In the genomic region with DNA sequence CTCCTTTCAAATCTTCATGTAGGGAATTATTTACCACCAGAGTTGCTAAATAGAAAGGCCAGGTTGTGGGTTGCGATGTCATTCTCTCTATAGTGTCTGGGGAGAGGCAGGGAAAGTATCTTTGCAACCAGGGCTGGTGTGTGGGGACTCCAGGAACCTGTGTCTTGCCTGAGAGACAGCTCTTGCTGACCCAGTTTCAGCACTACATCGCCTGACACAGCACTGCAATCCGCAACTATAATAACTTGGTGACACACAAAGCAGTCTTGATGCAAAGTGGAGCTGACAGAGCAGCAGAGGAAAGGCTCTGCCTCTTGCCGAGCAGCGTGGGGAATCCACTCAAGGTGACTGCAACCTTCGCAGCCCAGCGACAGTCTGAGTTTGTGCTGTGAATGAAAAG, we compare ENCODE assay signal across 10 mouse cellular contexts. TPM values are rescaled to one million over a fixed set of nuclear protein-coding genes. Genes with fewer than 3 reads are reported as not detected.
DNase-seq lines count a peak whose midpoint lies in the region; ATAC-seq and TF ChIP-seq lines count a peak whose summit lies in the region.
"Had no signal": no experiment of that assay in that cellular context is flagged by ENCODE, and none has a peak within 500 bp of the region (broad histone marks: within the 10 kb centered on the region; RNA-seq: fewer than 3 reads in every experiment).

No protein-coding gene starts in this region.

- no peaks in the 10 kb centered on the region for H3K36me3 ChIP-seq in heart, postnatal 0 days (replicated peaks; ENCODE audit: control insufficient read depth, insufficient read depth, low read length)
- no peaks in the 10 kb centered on the region for H3K36me3 ChIP-seq in midbrain, embryonic 16.5 days (ENCODE audit: control insufficient read depth, insufficient read depth, low read length)
- H3K36me3 ChIP-seq: limb, embryonic 12.5 days had no signal

- 45% methylated on average over 7 of the region's 7 CpGs for WGBS in heart, postnatal 0 days
- WGBS in midbrain, embryonic 16.5 days: 56% methylated on average over 7 of the region's 7 CpGs

- CTCF ChIA-PET in Patski (lab: Charles Lee): no interaction called here

- H3K4me3 ChIP-seq in heart, postnatal 0 days (ENCODE audit: low read depth, low read length): no peak overlapping the region
- no peak overlapping the region for H3K4me3 ChIP-seq in midbrain, embryonic 16.5 days (ENCODE audit: low read depth, low read length)
- H3K4me3 ChIP-seq: limb, embryonic 12.5 days had no signal

- in situ Hi-C loops in Patski (cut with MboI; ENCODE audit: low pct_unique_long_range_greater_than_20kb): no loop called here

- DNase-seq in heart, postnatal 0 days (ENCODE audit: low spot score): no peak
- DNase-seq in heart, adult 9 months (ENCODE audit: low spot score in 2 of 2): no peak
- DNase-seq in Patski (ENCODE audit: low read depth, low spot score) (no peak), MN1 (ENCODE audit: low spot score) (no peak)
- DNase-seq in brain, embryonic 14.5 days (ENCODE audit: low read depth): peak; percentile 32
- no peak for DNase-seq in lung, postnatal 36 days
- DNase-seq: lung, adult 2 months had no signal

- POLR2A ChIA-PET in Patski (lab: Charles Lee): no interaction called here

- no peaks in the 10 kb centered on the region for H3K27me3 ChIP-seq in heart, postnatal 0 days (ENCODE audit: control insufficient read depth, insufficient read depth, low read length)
- no peaks in the 10 kb centered on the region for H3K27me3 ChIP-seq in Patski
- no peaks in the 10 kb centered on the region for H3K27me3 ChIP-seq in midbrain, embryonic 16.5 days (ENCODE audit: control insufficient read depth, insufficient read depth, low read depth, low read length)
- H3K27me3 ChIP-seq: limb, embryonic 12.5 days had no signal

- no peak for TF ChIP-seq CTCF in heart, postnatal 0 days (IDR thresholded peaks at IDR 0.05; ENCODE audit: low read depth)
- TF ChIP-seq CTCF in Patski (IDR thresholded peaks at IDR 0.05): no peak
- no peak for TF ChIP-seq CTCF in brain, embryonic 14.5 days (IDR thresholded peaks at IDR 0.05; ENCODE audit: borderline replicate concordance, extremely low read depth, insufficient read depth, insufficient read length)

- TF ChIP-seq POLR2A in brain, embryonic 14.5 days (IDR thresholded peaks at IDR 0.05; ENCODE audit: borderline replicate concordance, extremely low read depth, insufficient read depth, insufficient read length, poor library complexity, severe bottlenecking): no peak

- no peak overlapping the region for H3K9ac ChIP-seq in heart, postnatal 0 days (replicated peaks; ENCODE audit: low read depth, low read length)
- H3K9ac ChIP-seq in midbrain, embryonic 16.5 days (ENCODE audit: low read depth, low read length): no peak overlapping the region
- H3K9ac ChIP-seq: limb, embryonic 12.5 days had no signal

- no peak for TF ChIP-seq EP300 in heart, postnatal 0 days (IDR thresholded peaks at IDR 0.05; ENCODE audit: low read depth)

- no peak overlapping the region for H3K4me2 ChIP-seq in heart, postnatal 0 days (ENCODE audit: low read depth, low read length)
- no peak overlapping the region for H3K4me2 ChIP-seq in midbrain, embryonic 16.5 days (ENCODE audit: low read length)
- H3K4me2 ChIP-seq: limb, embryonic 12.5 days had no signal

- H3K27ac ChIP-seq in heart, postnatal 0 days (ENCODE audit: low read depth): peak overlapping the region; percentile 40; the same call in 1 of the 2 replicates
- H3K27ac ChIP-seq in midbrain, embryonic 16.5 days (ENCODE audit: low read length): peak overlapping the region; percentile 12; the same call in 1 of the 2 replicates
- H3K27ac ChIP-seq: limb, embryonic 12.5 days had no signal

- no peak for ATAC-seq in heart, postnatal 0 days (ENCODE audit: insufficient read depth, low read depth)
- ATAC-seq in Patski: peak; percentile 78
- peak; percentile 67 for ATAC-seq in midbrain, embryonic 16.5 days
- ATAC-seq: intestine, postnatal 0 days had no signal

- no peaks in the 10 kb centered on the region for H3K9me3 ChIP-seq in heart, postnatal 0 days (replicated peaks; ENCODE audit: control insufficient read depth, low read length)
- H3K9me3 ChIP-seq in midbrain, embryonic 16.5 days (replicated peaks; ENCODE audit: control insufficient read depth, low read length, poor library complexity, severe bottlenecking): no peaks in the 10 kb centered on the region
- H3K9me3 ChIP-seq: limb, embryonic 12.5 days had no signal

- H3K4me1 ChIP-seq in heart, postnatal 0 days (ENCODE audit: control insufficient read depth, insufficient read depth): no peaks in the 10 kb centered on the region
- 0 out of 2 replicates have a peak, but pooled peaks cover 5% of the 10 kb centered on the region for H3K4me1 ChIP-seq in midbrain, embryonic 16.5 days (ENCODE audit: control insufficient read depth, insufficient read depth, low read length)
- H3K4me1 ChIP-seq: limb, embryonic 12.5 days had no signal

RNA-seq across cellular contexts. Expression of a gene that starts 42.5 kb away (rescaled TPM):
- total RNA-seq in heart, postnatal 0 days (2014; rRNA removed; ENCODE audit: low replicate concordance): 19.6 and 20.8 TPM in 2 replicates
- polyA plus RNA-seq in heart, postnatal 0 days (2015; fragmentation: Nextera tagmentation; extraction: Ambion mirVana): 2.7 and 2.9 TPM in 2 replicates
- polyA plus RNA-seq in Patski (2021): 13.8 TPM
- 0.28 and 0.33 TPM in 2 replicates for polyA plus RNA-seq in brain, embryonic 14.5 days (2012; rRNA removed)
- polyA plus RNA-seq in midbrain, embryonic 16.5 days (2015; fragmentation: Nextera tagmentation; extraction: Ambion mirVana): 0.61 and 1.2 TPM in 2 replicates
